Mouse (Mus musculus) CH12.LX (cell line): ENCODE measurements at regions not wholly inside any gene's neighbourhood (a gene's known extent, or its start where the extent isn't known, plus 50 kb on each side); places are given as distances from the start of the nearest gene placed in this dataset.

ENCODE experiments used
- DNase-seq: peaks from one replicate; pipeline ENCODE4 v3.0.0-alpha.2; 2013; ENCODE audit errors: extremely low read depth
- H3K27ac ChIP-seq: 2 replicates; pipeline ENCODE4 v1.5.1; 2012; ENCODE audit warnings: low read depth, mild to moderate bottlenecking, control low read depth, moderate library complexity; ENCODE audit not compliant: insufficient read depth
- H3K27me3 ChIP-seq: replicated peaks from 2 replicates; pipeline ENCODE3; 2012; ENCODE audit warnings: inconsistent platforms
- H3K36me3 ChIP-seq, 2 experiments: replicated peaks in 1 of 2; 2 replicates each; pipeline versions ENCODE3 to v1.6.1; 2012; ENCODE audit warnings: inconsistent platforms in 1 of 2, low read length in 1 of 2, mild to moderate bottlenecking in 1 of 2, mixed read lengths in 1 of 2, moderate library complexity in 1 of 2; ENCODE audit not compliant: control insufficient read depth in 1 of 2, insufficient read depth in 1 of 2
- H3K4me1 ChIP-seq, 2 experiments: 2 replicates each; pipeline ENCODE4 v1.6.1; 2012; ENCODE audit warnings: inconsistent platforms in 1 of 2, moderate library complexity in 1 of 2; ENCODE audit not compliant: insufficient read depth in 2 of 2, control insufficient read depth in 1 of 2
- H3K4me2 ChIP-seq: 2 replicates; pipeline ENCODE4 v1.6.1; 2012; ENCODE audit warnings: low read depth, mild to moderate bottlenecking, control low read depth; ENCODE audit not compliant: poor library complexity, insufficient read depth, severe bottlenecking
- H3K4me3 ChIP-seq, 3 experiments: fragments of 150-350 bp in 1 of 3; sonication (generic) in 1 of 3; replicated peaks in 1 of 3; 2 replicates each; pipeline versions ENCODE3 to v1.5.1; 2011 to 2012; ENCODE audit warnings: low read depth in 2 of 3, low read length in 2 of 3, mild to moderate bottlenecking in 2 of 3, moderate library complexity in 2 of 3, control low read depth in 1 of 3, improper control_type of control experiment in 1 of 3, inconsistent platforms in 1 of 3, mixed read lengths in 1 of 3; ENCODE audit not compliant: poor library complexity in 1 of 3
- H3K79me2 ChIP-seq: replicated peaks from 2 replicates; pipeline ENCODE4 v1.6.1; 2012; ENCODE audit warnings: mild to moderate bottlenecking, moderate library complexity; ENCODE audit not compliant: control insufficient read depth, poor library complexity, insufficient read depth, severe bottlenecking; ENCODE audit errors: extremely low read depth
- H3K9ac ChIP-seq: 2 replicates; pipeline ENCODE4 v1.6.1; 2012; ENCODE audit warnings: low read depth, mild to moderate bottlenecking, control low read depth, moderate library complexity; ENCODE audit not compliant: insufficient read depth
- H3K9me3 ChIP-seq: replicated peaks from 2 replicates; pipeline ENCODE3; 2012; ENCODE audit warnings: low read length, inconsistent platforms, mixed read lengths
- BHLHE40 ChIP-seq: IDR thresholded peaks from 2 replicates; pipeline ENCODE4 v1.6.1; 2011; ENCODE audit warnings: mild to moderate bottlenecking, low read depth, low read length, improper control_type of control experiment
- CHD1 ChIP-seq: IDR thresholded peaks from 2 replicates; pipeline ENCODE4 v1.6.1; 2012; ENCODE audit warnings: low read depth, low read length, improper control_type of control experiment, inconsistent platforms
- CHD2 ChIP-seq: IDR thresholded peaks from 2 replicates; pipeline ENCODE4 v1.6.1; 2011; ENCODE audit warnings: low read length, improper control_type of control experiment
- CTCF ChIP-seq, 2 experiments: IDR thresholded peaks in 1 of 2; conservative IDR thresholded peaks in 1 of 2; 2 replicates each; pipeline ENCODE4 v1.5.1; 2011 to 2012; ENCODE audit warnings: low read depth in 2 of 2, low read length in 2 of 2, improper control_type of control experiment in 1 of 2, inconsistent platforms in 1 of 2, mild to moderate bottlenecking in 1 of 2, moderate library complexity in 1 of 2
- E2F4 ChIP-seq: IDR thresholded peaks from 2 replicates; pipeline ENCODE4 v1.6.1; 2011; ENCODE audit warnings: low read depth, low read length, improper control_type of control experiment; ENCODE audit not compliant: insufficient replicate concordance
- ELF1 ChIP-seq: IDR thresholded peaks from 2 replicates; pipeline ENCODE4 v1.6.1; 2014; ENCODE audit warnings: low read depth, mild to moderate bottlenecking, inconsistent platforms, low read length, improper control_type of control experiment
- ETS1 ChIP-seq: conservative IDR thresholded peaks from 2 replicates; pipeline ENCODE4 v1.6.1; 2012; ENCODE audit warnings: low read depth, mild to moderate bottlenecking, inconsistent platforms, low read length, improper control_type of control experiment, moderate library complexity
- HCFC1 ChIP-seq: IDR thresholded peaks from 2 replicates; pipeline ENCODE4 v1.6.1; 2012; ENCODE audit warnings: low read depth, mild to moderate bottlenecking, inconsistent platforms, low read length, improper control_type of control experiment
- IRF4 ChIP-seq: IDR thresholded peaks from 2 replicates; pipeline ENCODE4 v1.6.1; 2014; ENCODE audit warnings: low read depth, mild to moderate bottlenecking, inconsistent platforms, low read length, improper control_type of control experiment
- JUN ChIP-seq: IDR thresholded peaks from 2 replicates; pipeline ENCODE4 v1.6.1; 2011; ENCODE audit warnings: low read depth, mild to moderate bottlenecking, low read length, improper control_type of control experiment, moderate library complexity; ENCODE audit not compliant: insufficient read depth
- JUND ChIP-seq: conservative IDR thresholded peaks from 2 replicates; pipeline ENCODE4 v1.6.1; 2011; ENCODE audit warnings: low read depth, low read length, improper control_type of control experiment
- KAT2A ChIP-seq: IDR thresholded peaks from 2 replicates; pipeline ENCODE4 v1.6.1; 2012; ENCODE audit warnings: low read length, improper control_type of control experiment, inconsistent platforms; ENCODE audit not compliant: insufficient replicate concordance
- MAFK ChIP-seq: IDR thresholded peaks from 2 replicates; pipeline ENCODE4 v1.6.1; 2011; ENCODE audit warnings: low read length, improper control_type of control experiment; ENCODE audit not compliant: insufficient replicate concordance
- MAX ChIP-seq: IDR thresholded peaks from 2 replicates; pipeline ENCODE4 v1.6.1; 2011; ENCODE audit warnings: low read length, improper control_type of control experiment
- MAZ ChIP-seq: IDR thresholded peaks from 2 replicates; pipeline ENCODE4 v1.6.1; 2012; ENCODE audit warnings: low read depth, mild to moderate bottlenecking, inconsistent platforms, low read length, improper control_type of control experiment, moderate library complexity
- MYC ChIP-seq: IDR thresholded peaks from 2 replicates; pipeline ENCODE4 v1.6.1; 2011; ENCODE audit warnings: low read depth, mild to moderate bottlenecking, improper control_type of control experiment, low read length
- NELFE ChIP-seq: IDR thresholded peaks from 2 replicates; pipeline ENCODE4 v1.6.1; 2011; ENCODE audit warnings: low read depth, low read length, improper control_type of control experiment
- NRF1 ChIP-seq: IDR thresholded peaks from 2 replicates; pipeline ENCODE4 v1.6.1; 2014; ENCODE audit warnings: low read depth, mild to moderate bottlenecking, inconsistent platforms, low read length, improper control_type of control experiment, moderate library complexity
- PAX5 ChIP-seq: IDR thresholded peaks from 2 replicates; pipeline ENCODE4 v1.6.1; 2012; ENCODE audit warnings: low read length, inconsistent platforms, mixed read lengths
- POLR2A ChIP-seq: IDR thresholded peaks from 2 replicates; pipeline ENCODE4 v1.6.1; 2011; ENCODE audit warnings: low read depth, mild to moderate bottlenecking, improper control_type of control experiment, low read length
- POLR2AphosphoS2 ChIP-seq: IDR thresholded peaks from 2 replicates; pipeline ENCODE4 v1.6.1; 2011; ENCODE audit warnings: low read depth, low read length, improper control_type of control experiment
- RAD21 ChIP-seq: IDR thresholded peaks from 2 replicates; pipeline ENCODE4 v1.6.1; 2011; ENCODE audit warnings: low read depth, mild to moderate bottlenecking, low read length, improper control_type of control experiment, moderate library complexity
- SIN3A ChIP-seq: IDR thresholded peaks from 2 replicates; pipeline ENCODE4 v1.6.1; 2012; ENCODE audit warnings: low read length, improper control_type of control experiment, inconsistent platforms
- TBP ChIP-seq: conservative IDR thresholded peaks from 2 replicates; pipeline ENCODE4 v1.6.1; 2011; ENCODE audit warnings: low read depth, low read length, improper control_type of control experiment
- TCF12 ChIP-seq: IDR thresholded peaks from 2 replicates; pipeline ENCODE4 v1.6.1; 2014; ENCODE audit warnings: low read depth, mild to moderate bottlenecking, inconsistent platforms, low read length, improper control_type of control experiment
- USF2 ChIP-seq: conservative IDR thresholded peaks from 2 replicates; pipeline ENCODE4 v1.6.1; 2011; ENCODE audit warnings: low read depth, low read length, improper control_type of control experiment
- ZKSCAN1 ChIP-seq: IDR thresholded peaks from 2 replicates; pipeline ENCODE4 v1.6.1; 2012; ENCODE audit warnings: low read depth, inconsistent platforms, low read length, improper control_type of control experiment, borderline replicate concordance
- ZMIZ1 ChIP-seq: IDR thresholded peaks from 2 replicates; pipeline ENCODE4 v1.6.1; 2012; ENCODE audit warnings: low read depth, mild to moderate bottlenecking, inconsistent platforms, low read length, improper control_type of control experiment
- ZNF384 ChIP-seq: IDR thresholded peaks from 2 replicates; pipeline ENCODE4 v1.6.1; 2012; ENCODE audit warnings: low read depth, low read length, improper control_type of control experiment, inconsistent platforms
- dilution Hi-C: fragments of 300-500 bp; cut with MboI; formaldehyde crosslinking; loops from 2 replicates; pipeline ENCODE4 v1.14.3; 2020; ENCODE audit warnings: low sequenced_read_pairs; ENCODE audit not compliant: extremely low pct_unique_long_range_greater_than_20kb, extremely low pct_ligation_motif_present
- in situ Hi-C: fragments of 300-500 bp; cut with MboI; formaldehyde crosslinking; loops from 3 replicates; pipeline ENCODE4 v1.14.3; 2019; ENCODE audit warnings: low sequenced_read_pairs, low pct_ligation_motif_present, low pct_unique_long_range_greater_than_20kb, mixed read lengths

GRCm38 (mm10) chr9:14069076-14069475 lies 205.8 kb upstream of the Sesn3 start:
- H3K27ac ChIP-seq: no peak overlapping the region

GRCm38 (mm10) chr9:14069770-14070169 lies 205.1 kb upstream of the Sesn3 start:
- no peaks in the 10 kb centered on the region for H3K36me3 ChIP-seq
- TF ChIP-seq MAZ: no peak
- no peak for TF ChIP-seq JUND
- no peak for TF ChIP-seq RAD21
- no peak for TF ChIP-seq NRF1
- TF ChIP-seq NELFE: no peak
- no peak for TF ChIP-seq POLR2A
- TF ChIP-seq MAX: no peak
- no peak for TF ChIP-seq USF2
- TF ChIP-seq ETS1: no peak
- no peak for TF ChIP-seq BHLHE40
- no peak for TF ChIP-seq ZNF384
- TF ChIP-seq PAX5: no peak
- TF ChIP-seq ZMIZ1: no peak
- no peak for TF ChIP-seq MYC
- no peak for TF ChIP-seq TBP
- TF ChIP-seq ZKSCAN1: no peak
- no peak for TF ChIP-seq KAT2A
- TF ChIP-seq CHD1: no peak
- no peak for TF ChIP-seq ELF1
- in situ Hi-C loops (no loop called here), dilution Hi-C loops (no loop called here)
- no peak overlapping the region for H3K27ac ChIP-seq
- H3K4me3 ChIP-seq: no peak overlapping the region
- no peak overlapping the region for H3K4me2 ChIP-seq
- H3K9me3 ChIP-seq: peaks cover 6% of the 10 kb centered on the region
- H3K4me1 ChIP-seq: peaks cover 0 to 7% of the 10 kb centered on the region in 2 experiments; a peak in 2 of 4 replicates
- no peak for DNase-seq
- H3K9ac ChIP-seq: no peak overlapping the region
- no peaks in the 10 kb centered on the region for H3K79me2 ChIP-seq
- H3K27me3 ChIP-seq: no peaks in the 10 kb centered on the region

More at GRCm38 (mm10) chr9:14069076-14069475, 205.8 kb upstream of the Sesn3 start:
- dilution Hi-C loops (no loop called here), in situ Hi-C loops (no loop called here)
- no peak overlapping the region for H3K9ac ChIP-seq
- H3K9me3 ChIP-seq: peaks cover 6% of the 10 kb centered on the region
- H3K79me2 ChIP-seq: no peaks in the 10 kb centered on the region
- H3K36me3 ChIP-seq: no peaks in the 10 kb centered on the region
- DNase-seq: no peak
- H3K4me1 ChIP-seq: peaks cover 0 to 7% of the 10 kb centered on the region in 2 experiments; a peak in 2 of 4 replicates
- H3K4me3 ChIP-seq: no peak overlapping the region
- no peak overlapping the region for H3K4me2 ChIP-seq
- TF ChIP-seq JUN: no peak
- no peak for TF ChIP-seq BHLHE40
- no peak for TF ChIP-seq NRF1
- TF ChIP-seq POLR2AphosphoS2: no peak
- no peak for TF ChIP-seq TCF12
- no peak for TF ChIP-seq CTCF (conservative IDR thresholded peaks at IDR 0.05 in 1 of 2, IDR thresholded peaks at IDR 0.05 in 1 of 2; ENCODE audit: low read depth in 2 of 2, low read length in 2 of 2)
- TF ChIP-seq ETS1: no peak
- TF ChIP-seq MAFK: no peak
- TF ChIP-seq HCFC1: no peak
- TF ChIP-seq CHD2: no peak
- TF ChIP-seq TBP: no peak
- no peak for TF ChIP-seq RAD21
- TF ChIP-seq USF2: no peak
- TF ChIP-seq E2F4: no peak
- no peak for TF ChIP-seq SIN3A
- no peak for TF ChIP-seq IRF4
- TF ChIP-seq MYC: no peak
- H3K27me3 ChIP-seq: no peaks in the 10 kb centered on the region
